In the genomic region with DNA sequence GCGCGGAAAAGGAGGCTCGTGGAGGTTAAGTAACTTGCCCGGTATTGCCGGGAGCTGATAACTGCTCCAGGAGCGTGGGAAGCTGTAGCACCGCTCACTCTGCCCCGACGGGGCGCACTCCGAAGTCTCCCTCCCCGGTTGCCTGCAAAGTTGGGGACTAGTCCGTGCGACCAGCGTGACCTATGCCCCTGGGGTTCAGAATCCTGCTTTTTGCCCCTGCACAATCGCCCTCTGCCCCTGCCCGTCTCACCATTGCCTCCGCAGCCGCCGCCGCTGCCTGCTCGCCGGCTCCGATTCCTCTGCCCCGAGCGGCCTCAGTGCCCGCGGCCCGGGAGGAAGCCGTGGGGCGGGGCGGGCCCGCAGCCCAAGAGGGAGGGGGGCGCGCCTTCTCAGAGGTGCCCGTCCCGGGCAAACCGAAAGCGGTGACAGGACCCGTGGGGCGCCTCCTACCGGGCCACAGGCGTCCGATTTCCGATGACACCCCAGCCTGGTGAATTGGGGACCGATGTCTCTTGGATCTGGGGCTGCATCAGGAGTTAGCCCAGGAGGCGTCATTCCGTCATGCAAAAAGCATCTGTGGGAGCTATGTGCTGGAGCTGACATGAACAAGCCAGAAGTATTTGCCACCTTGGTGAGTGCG, we compare ENCODE assay signal across 8 mouse cellular contexts. TPM values are rescaled to one million over a fixed set of nuclear protein-coding genes. Genes with fewer than 3 reads are reported as not detected.
A peak's percentile ranks its signal among the peaks of the same experiment; 100 is the strongest.
DNase-seq lines count a peak whose midpoint lies in the region; ATAC-seq and TF ChIP-seq lines count a peak whose summit lies in the region.

Gene Vamp5, minus strand, starts transcription at position 338 of the 640 bp plus-strand sequence.

- H3K4me1 ChIP-seq in hindbrain, postnatal 0 days (ENCODE audit: insufficient read depth, low read length) = no peaks in the 10 kb centered on the region
- peaks cover 39% of the 10 kb centered on the region for H3K4me1 ChIP-seq in liver, embryonic 11.5 days (replicated peaks; ENCODE audit: control insufficient read depth, insufficient read depth, low read length)
- H3K4me1 ChIP-seq in stomach, embryonic 16.5 days (ENCODE audit: control insufficient read depth, insufficient read depth, low read length) = no peaks in the 10 kb centered on the region

- H3K9me3 ChIP-seq in hindbrain, postnatal 0 days (ENCODE audit: low read length) = no peaks in the 10 kb centered on the region
- no peaks in the 10 kb centered on the region for H3K9me3 ChIP-seq in liver, embryonic 11.5 days (ENCODE audit: control insufficient read depth, low read length)
- no peaks in the 10 kb centered on the region for H3K9me3 ChIP-seq in stomach, embryonic 16.5 days (replicated peaks; ENCODE audit: control insufficient read depth, low read length)

- intact Hi-C loops in gastrocnemius, postnatal 14 days (cut with DNase I; ENCODE audit: low total_unique reads) = no loop called here

- ATAC-seq in hindbrain, postnatal 0 days = peak; percentile 80
- ATAC-seq in liver, embryonic 11.5 days (replicated peaks; ENCODE audit: low FRiP score) = peak; percentile 78
- ATAC-seq in monocyte, adult 5-6 weeks (replicated peaks; ENCODE audit: insufficient number of reproducible peaks, low FRiP score, low TSS enrichment, poor library complexity, severe bottlenecking) = peak; percentile 79
- ATAC-seq in stomach, embryonic 16.5 days (ENCODE audit: insufficient read depth, low FRiP score) = peak; percentile 89

- no peak for DNase-seq in layer of hippocampus, adult 2 months (ENCODE audit: low spot score in 2 of 2)
- no peak for DNase-seq in layer of hippocampus, adult 9-10 months (ENCODE audit: low spot score)
- DNase-seq in cerebellum, postnatal 14 days = peak; percentile 20 to 40
- DNase-seq in gastrocnemius, postnatal 14 days = peak; percentile 86
- DNase-seq in hindbrain, postnatal 0 days (ENCODE audit: low spot score) = peak; percentile 41
- peak; percentile 80 for DNase-seq in liver, embryonic 11.5 days (ENCODE audit: low spot score)

- peak within 1 kb of the TSS; percentile 45; the same call in 1 of the 2 replicates for H3K9ac ChIP-seq in hindbrain, postnatal 0 days (replicated peaks; ENCODE audit: low read length)
- peak within 1 kb of the TSS; percentile 80 for H3K9ac ChIP-seq in liver, embryonic 11.5 days (ENCODE audit: low read depth, low read length)
- peak within 1 kb of the TSS; percentile 81 for H3K9ac ChIP-seq in stomach, embryonic 16.5 days (ENCODE audit: low read length)

- 3% methylated on average over 48 of the region's 49 CpGs for WGBS in hindbrain, postnatal 0 days
- under 1% methylated on average over 49 of the region's 49 CpGs for WGBS in liver, embryonic 11.5 days
- WGBS in stomach, embryonic 16.5 days = 2% methylated on average over 49 of the region's 49 CpGs

- no peaks in the 10 kb centered on the region for H3K36me3 ChIP-seq in hindbrain, postnatal 0 days (ENCODE audit: insufficient read depth, low read length)
- peaks cover 4% of the 10 kb centered on the region; the same call in 1 of the 2 replicates for H3K36me3 ChIP-seq in liver, embryonic 11.5 days (ENCODE audit: control insufficient read depth, insufficient read depth, low read length)
- peaks cover 4% of the 10 kb centered on the region; the same call in 1 of the 2 replicates for H3K36me3 ChIP-seq in stomach, embryonic 16.5 days (ENCODE audit: control insufficient read depth, insufficient read depth, low read length)

- peak within 1 kb of the TSS; percentile 63; the same call in 1 of the 2 replicates for H3K27ac ChIP-seq in layer of hippocampus, adult 2 months
- H3K27ac ChIP-seq in hindbrain, postnatal 0 days = 0 out of 2 replicates have a peak within 1 kb of the TSS, but pooled peaks have one; percentile 29
- H3K27ac ChIP-seq in liver, embryonic 11.5 days (ENCODE audit: low read depth, low read length) = peak within 1 kb of the TSS; percentile 83
- peak within 1 kb of the TSS; percentile 56 for H3K27ac ChIP-seq in stomach, embryonic 16.5 days (ENCODE audit: low read length)

- H3K4me3 ChIP-seq in layer of hippocampus, adult 2 months = peak within 1 kb of the TSS; percentile 59
- H3K4me3 ChIP-seq in hindbrain, postnatal 0 days (ENCODE audit: low read length) = peak within 1 kb of the TSS; percentile 40
- H3K4me3 ChIP-seq in liver, embryonic 11.5 days (ENCODE audit: low read depth, low read length) = peak within 1 kb of the TSS; percentile 78
- H3K4me3 ChIP-seq in stomach, embryonic 16.5 days (replicated peaks; ENCODE audit: low read length) = peak within 1 kb of the TSS; percentile 62

- peak within 1 kb of the TSS; percentile 58 for H3K4me2 ChIP-seq in hindbrain, postnatal 0 days (ENCODE audit: low read depth, low read length)
- H3K4me2 ChIP-seq in liver, embryonic 11.5 days = peak within 1 kb of the TSS; percentile 68
- peak within 1 kb of the TSS; percentile 65 for H3K4me2 ChIP-seq in stomach, embryonic 16.5 days (ENCODE audit: low read depth, low read length)

- peak; percentile 68 for TF ChIP-seq CTCF in layer of hippocampus, adult 2 months (conservative IDR thresholded peaks at IDR 0.05)
- TF ChIP-seq CTCF in hindbrain, postnatal 0 days (IDR thresholded peaks at IDR 0.05; ENCODE audit: low read depth) = no peak

- H3K27me3 ChIP-seq in hindbrain, postnatal 0 days (ENCODE audit: insufficient read depth, low read length) = peaks cover 4% of the 10 kb centered on the region
- no peaks in the 10 kb centered on the region for H3K27me3 ChIP-seq in liver, embryonic 11.5 days (replicated peaks; ENCODE audit: control insufficient read depth, insufficient read depth, low read length)
- no peaks in the 10 kb centered on the region for H3K27me3 ChIP-seq in stomach, embryonic 16.5 days (ENCODE audit: control insufficient read depth, insufficient read depth, low read length)

RNA-seq across cellular contexts. Expression of gene Vamp5, which starts in this region (rescaled TPM):
- 1 to 10 TPM; 3.9 to 4.6 TPM for total RNA-seq in layer of hippocampus, adult 2 months (2021)
- total RNA-seq in gastrocnemius, postnatal 14 days (2021) = 10 to 100 TPM; 60.9 to 79.6 TPM
- 4.6 and 20.0 TPM in 2 replicates for total RNA-seq in hindbrain, postnatal 0 days (2014; rRNA removed)
- polyA plus RNA-seq in hindbrain, postnatal 0 days (2015; fragmentation: Nextera tagmentation; extraction: Ambion mirVana) = 11.9 and 12.9 TPM in 2 replicates
- 164 and 181 TPM in 2 replicates for polyA plus RNA-seq in liver, embryonic 11.5 days (2014; fragmentation: Nextera tagmentation; extraction: Ambion mirVana)
- total RNA-seq in monocyte, adult 5-6 weeks (2017) = 6.6 to 20.9 TPM (median 13.2 TPM) in 3 replicates
- polyA plus RNA-seq in stomach, embryonic 16.5 days (2015; fragmentation: Nextera tagmentation; extraction: Ambion mirVana) = 25.2 and 30.4 TPM in 2 replicates

Comparison
In these comparisons a context has a peak if more than half of its experiments do, and no peak if none do; other contexts are left out.
1. DNase-seq: peak in cerebellum, postnatal 14 days (2 of 2), gastrocnemius, postnatal 14 days (single experiment), hindbrain, postnatal 0 days (single experiment) and liver, embryonic 11.5 days (single experiment); none in layer of hippocampus, adult 2 months (0 of 2) and layer of hippocampus, adult 9-10 months (single experiment).
2. H3K27ac ChIP-seq: peak in every context shown above with its lines; median percentile 83 in liver, embryonic 11.5 days; 63 in layer of hippocampus, adult 2 months; 56 in stomach, embryonic 16.5 days; 29 in hindbrain, postnatal 0 days.
3. Peak in every context shown above with its lines, with median percentiles within 50 percentile points of each other: H3K4me3 ChIP-seq, ATAC-seq, H3K4me2 ChIP-seq and H3K9ac ChIP-seq.